Mouse (Mus musculus): ENCODE measurements around the gene Iqgap2.

- TF ChIP-seq CTCF (IDR thresholded peaks at IDR 0.05) = no peak
- TF ChIP-seq EP300 (IDR thresholded peaks at IDR 0.05; ENCODE audit: insufficient read depth, low read depth, low read length) = no peak
Observed at GRCm38 (mm10) chr13:95752386-95752785, 139.3 kb downstream of the Iqgap2 start.

Data from heart, adult 2 months (tissue).